Mouse (Mus musculus): ENCODE results near the gene Dclre1a. TPM values are rescaled to one million over a fixed set of nuclear protein-coding genes. Genes with fewer than 3 reads are reported as not detected.
"Not testable (repeated sequence)": the region's sequence is repeated elsewhere in the genome, so short reads cannot be mapped to it uniquely, and the experiment has no call there.

Gene Dclre1a
- polyA plus RNA-seq, 1 experiment from 2014 or later: 20.3 TPM

- not testable (repeated sequence) for H3K4me1 ChIP-seq; DNase-seq (ENCODE audit: extremely low spot score, low spot score); H3K36me3 ChIP-seq (replicated peaks); H3K27me3 ChIP-seq (ENCODE audit: poor library complexity, severe bottlenecking); H3K4me3 ChIP-seq; H3K9me3 ChIP-seq; H3K27ac ChIP-seq
- WGBS: no CpG with 5 or more reads among the region's 2 CpGs
Observed at GRCm38 (mm10) chr19:56494157-56494556, 53.9 kb downstream of the Dclre1a start.

GRCm38 (mm10) chr19:56489601-56490000, 58.4 kb downstream of the Dclre1a start:
- no peak for DNase-seq (ENCODE audit: extremely low spot score, low spot score)
- 91% methylated on average over 6 of the region's 6 CpGs for WGBS
- H3K36me3 ChIP-seq (replicated peaks): no peaks in the 10 kb centered on the region
- H3K9me3 ChIP-seq: no peaks in the 10 kb centered on the region
- H3K27ac ChIP-seq: no peak overlapping the region
- H3K4me3 ChIP-seq: no peak overlapping the region
- no peaks in the 10 kb centered on the region; the same call in 1 of the 2 replicates for H3K27me3 ChIP-seq (ENCODE audit: poor library complexity, severe bottlenecking)
- peaks cover 22% of the 10 kb centered on the region for H3K4me1 ChIP-seq

GRCm38 (mm10) chr19:56487339-56487738, 60.7 kb downstream of the Dclre1a start:
- peaks cover 28% of the 10 kb centered on the region for H3K4me1 ChIP-seq
- WGBS: 93% methylated on average over 2 of the region's 2 CpGs

GRCm38 (mm10) chr19:56486926-56487325, 61.1 kb downstream of the Dclre1a start:
- 92% methylated on average over 7 of the region's 7 CpGs for WGBS
- peaks cover 28% of the 10 kb centered on the region for H3K4me1 ChIP-seq
- H3K27me3 ChIP-seq (ENCODE audit: poor library complexity, severe bottlenecking): no peaks in the 10 kb centered on the region; the same call in 1 of the 2 replicates
- H3K4me3 ChIP-seq: no peak overlapping the region
- no peak overlapping the region for H3K27ac ChIP-seq
- H3K36me3 ChIP-seq (replicated peaks): no peaks in the 10 kb centered on the region
- no peaks in the 10 kb centered on the region for H3K9me3 ChIP-seq
- no peak for DNase-seq (ENCODE audit: extremely low spot score, low spot score)

More at GRCm38 (mm10) chr19:56487339-56487738, 60.7 kb downstream of the Dclre1a start:
- no peaks in the 10 kb centered on the region; the same call in 1 of the 2 replicates for H3K27me3 ChIP-seq (ENCODE audit: poor library complexity, severe bottlenecking)
- H3K27ac ChIP-seq: no peak overlapping the region
- no peaks in the 10 kb centered on the region for H3K9me3 ChIP-seq
- H3K36me3 ChIP-seq (replicated peaks): no peaks in the 10 kb centered on the region
- H3K4me3 ChIP-seq: no peak overlapping the region
- DNase-seq (ENCODE audit: extremely low spot score, low spot score): no peak

- H3K4me1 ChIP-seq: peaks cover 28% of the 10 kb centered on the region
- peak overlapping the region; percentile 68; the same call in 1 of the 2 replicates for H3K27ac ChIP-seq
- 48% methylated on average over 13 of the region's 13 CpGs for WGBS
- no peaks in the 10 kb centered on the region for H3K9me3 ChIP-seq
- no peak for DNase-seq (ENCODE audit: extremely low spot score, low spot score)
- no peaks in the 10 kb centered on the region for H3K36me3 ChIP-seq (replicated peaks)
- H3K4me3 ChIP-seq: no peak overlapping the region
- no peaks in the 10 kb centered on the region; the same call in 1 of the 2 replicates for H3K27me3 ChIP-seq (ENCODE audit: poor library complexity, severe bottlenecking)
Observed at GRCm38 (mm10) chr19:56485376-56486271, 62.4 kb downstream of the Dclre1a start.

GRCm38 (mm10) chr19:56484630-56485375, 63.2 kb downstream of the Dclre1a start:
- WGBS: 58% methylated on average over 13 of the region's 13 CpGs
- H3K27ac ChIP-seq: peak overlapping the region; percentile 68; the same call in 1 of the 2 replicates

More at GRCm38 (mm10) chr19:56484630-56485375, 63.2 kb downstream of the Dclre1a start:
- Histone ChIP-seq H3K4me3 (no peak overlapping the region), H3K9me3 (no peaks in the 10 kb centered on the region), H3K36me3 (replicated peaks) (no peaks in the 10 kb centered on the region), H3K27me3 (ENCODE audit: poor library complexity, severe bottlenecking) (no peaks in the 10 kb centered on the region; the same call in 1 of the 2 replicates), H3K4me1 (peaks cover 28% of the 10 kb centered on the region)
- no peak for DNase-seq (ENCODE audit: extremely low spot score, low spot score)

Other genes with a start within 250 kb of the Dclre1a start
- 0.10 and 0.15 TPM in 2 replicates for gene Nrap, start 158.2 kb downstream of the Dclre1a start, polyA plus RNA-seq (2016; fragmentation: Nextera tagmentation; extraction: Ambion mirVana)
- 15.8 and 16.2 TPM in 2 replicates for gene Casp7, start 151.1 kb downstream of the Dclre1a start, polyA plus RNA-seq (2016; fragmentation: Nextera tagmentation; extraction: Ambion mirVana)
- gene Plekhs1, start 86.6 kb downstream of the Dclre1a start, polyA plus RNA-seq (2016; fragmentation: Nextera tagmentation; extraction: Ambion mirVana): 0.11 and 0.15 TPM in 2 replicates
- gene Nhlrc2, start within 50 bp of the Dclre1a start, polyA plus RNA-seq (2016; fragmentation: Nextera tagmentation; extraction: Ambion mirVana): 13.7 and 15.8 TPM in 2 replicates
- 0.07 and 0.21 TPM in 2 replicates for gene Adrb1, start 174.0 kb upstream of the Dclre1a start, polyA plus RNA-seq (2016; fragmentation: Nextera tagmentation; extraction: Ambion mirVana)

All from forebrain, embryonic 10.5 days (tissue).